Mouse (Mus musculus) forebrain, embryonic 14.5 days (tissue): ENCODE measurements at regions not wholly inside any gene's neighbourhood (a gene's known extent, or its start where the extent isn't known, plus 50 kb on each side); places are given as distances from the start of the nearest gene placed in this dataset.

Experiments
- ATAC-seq: fragments of 200-750 bp; cut with Nextera tagmentation; 2 replicates; pipeline ENCODE4 v1.8.0; 2017; ENCODE audit warnings: mild to moderate bottlenecking, moderate library complexity
- DNase-seq: peaks from one replicate; pipeline ENCODE4 v3.0.0-alpha.2; 2015; ENCODE audit warnings: low spot score
- H3K27ac ChIP-seq: fragments of 300-500 bp; sonication (generic); 2 replicates; pipeline ENCODE4 v1.5.1; 2014; ENCODE audit warnings: low read depth, mild to moderate bottlenecking, control low read depth, low read length, moderate library complexity
- H3K27me3 ChIP-seq: fragments of 300-500 bp; sonication (generic); replicated peaks from 2 replicates; pipeline ENCODE4 v1.6.1; 2014; ENCODE audit warnings: low read length, control low read depth, mixed read lengths; ENCODE audit not compliant: control insufficient read depth, insufficient read depth
- H3K36me3 ChIP-seq: fragments of 300-500 bp; sonication (generic); 2 replicates; pipeline ENCODE4 v1.6.1; 2014; ENCODE audit warnings: low read length, control low read depth; ENCODE audit not compliant: control insufficient read depth, insufficient read depth
- H3K4me1 ChIP-seq: fragments of 300-500 bp; sonication (generic); 2 replicates; pipeline ENCODE4 v1.6.1; 2014; ENCODE audit warnings: antibody characterized with exemption, low read length, control low read depth; ENCODE audit not compliant: control insufficient read depth, insufficient read depth
- H3K4me2 ChIP-seq: fragments of 300-500 bp; sonication (generic); 2 replicates; pipeline ENCODE4 v1.6.1; 2014; ENCODE audit warnings: mild to moderate bottlenecking, control low read depth, low read length
- H3K4me3 ChIP-seq: fragments of 300-500 bp; sonication (generic); 2 replicates; pipeline ENCODE4 v1.5.1; 2014; ENCODE audit warnings: low read depth, low read length, control low read depth
- H3K9ac ChIP-seq: fragments of 300-500 bp; sonication (generic); 2 replicates; pipeline ENCODE4 v1.6.1; 2014; ENCODE audit warnings: mild to moderate bottlenecking, low read length, control low read depth, moderate library complexity
- H3K9me3 ChIP-seq: fragments of 300-500 bp; sonication (generic); replicated peaks from 2 replicates; pipeline ENCODE4 v1.6.1; 2016; ENCODE audit warnings: low read length, control low read depth, mixed read lengths; ENCODE audit not compliant: control insufficient read depth
- WGBS: fragments of 180-500 bp; shearing (Covaris S2); extraction: QIAGEN DNeasy Blood & Tissue Kit; methylation state at CpG from one replicate; pipeline ENCODE4 v1.1.7; 2014; 5-methylcytosine and 5-hydroxymethylcytosine counted together

GRCm38 (mm10) chr2:79158450-79159055, 96.7 kb upstream of the Itga4 start:
- no peak overlapping the region for H3K27ac ChIP-seq
- peak; percentile 58; the same call in 1 of the 2 replicates for ATAC-seq
- peak; percentile 44 for DNase-seq
- H3K4me3 ChIP-seq: no peak overlapping the region
- 6% methylated on average over 3 of the region's 3 CpGs for WGBS
- H3K9me3 ChIP-seq: no peaks in the 10 kb centered on the region
- H3K27me3 ChIP-seq: no peaks in the 10 kb centered on the region
- H3K36me3 ChIP-seq: no peaks in the 10 kb centered on the region
- H3K4me1 ChIP-seq: no peaks in the 10 kb centered on the region
- H3K9ac ChIP-seq: no peak overlapping the region
- H3K4me2 ChIP-seq: no peak overlapping the region

- no peak for DNase-seq
- Histone ChIP-seq H3K4me3 (no peak overlapping the region), H3K36me3 (no peaks in the 10 kb centered on the region), H3K9ac (no peak overlapping the region), H3K4me1 (no peaks in the 10 kb centered on the region), H3K27ac (no peak overlapping the region), H3K27me3 (no peaks in the 10 kb centered on the region), H3K4me2 (no peak overlapping the region), H3K9me3 (no peaks in the 10 kb centered on the region)
- no peak for ATAC-seq
- WGBS: 72% methylated on average over 5 of the region's 5 CpGs
Observed at GRCm38 (mm10) chr2:79159336-79159735, 95.9 kb upstream of the Itga4 start.

- no peak overlapping the region for H3K4me3 ChIP-seq
- 43% methylated on average over 7 of the region's 7 CpGs for WGBS
- no peak overlapping the region for H3K4me2 ChIP-seq
- no peaks in the 10 kb centered on the region for H3K4me1 ChIP-seq
- no peak overlapping the region for H3K9ac ChIP-seq
- no peaks in the 10 kb centered on the region for H3K27me3 ChIP-seq
- DNase-seq (no peak), ATAC-seq (no peak)
- H3K9me3 ChIP-seq: no peaks in the 10 kb centered on the region
- H3K36me3 ChIP-seq: no peaks in the 10 kb centered on the region
- no peak overlapping the region for H3K27ac ChIP-seq
Observed at GRCm38 (mm10) chr2:79172967-79173919, 82.0 kb upstream of the Itga4 start.

GRCm38 (mm10) chr2:79174282-79174681, 80.9 kb upstream of the Itga4 start:
- Histone ChIP-seq H3K9ac (no peak overlapping the region), H3K4me1 (no peaks in the 10 kb centered on the region), H3K9me3 (no peaks in the 10 kb centered on the region), H3K4me3 (no peak overlapping the region), H3K4me2 (no peak overlapping the region), H3K27me3 (no peaks in the 10 kb centered on the region), H3K27ac (no peak overlapping the region), H3K36me3 (no peaks in the 10 kb centered on the region)
- no peak for DNase-seq
- ATAC-seq: no peak
- 36% methylated on average over 4 of the region's 4 CpGs for WGBS

GRCm38 (mm10) chr2:79180782-79181181, 74.4 kb upstream of the Itga4 start:
- H3K27ac ChIP-seq: no peak overlapping the region
- H3K9me3 ChIP-seq: no peaks in the 10 kb centered on the region
- no peak overlapping the region for H3K4me3 ChIP-seq
- DNase-seq (no peak), ATAC-seq (no peak)
- H3K4me1 ChIP-seq: peaks cover 16% of the 10 kb centered on the region
- no peak overlapping the region for H3K9ac ChIP-seq
- 55% methylated on average over 7 of the region's 7 CpGs for WGBS
- H3K4me2 ChIP-seq: no peak overlapping the region
- no peaks in the 10 kb centered on the region for H3K27me3 ChIP-seq
- no peaks in the 10 kb centered on the region for H3K36me3 ChIP-seq

GRCm38 (mm10) chr2:79183034-79183630, 72.1 kb upstream of the Itga4 start:
- H3K9me3 ChIP-seq: no peaks in the 10 kb centered on the region
- no peaks in the 10 kb centered on the region for H3K27me3 ChIP-seq
- ATAC-seq (no peak), DNase-seq (no peak)
- no peak overlapping the region for H3K4me3 ChIP-seq
- WGBS: 53% methylated on average over 7 of the region's 7 CpGs
- H3K4me2 ChIP-seq: no peak overlapping the region
- H3K27ac ChIP-seq: no peak overlapping the region
- peaks cover 24% of the 10 kb centered on the region for H3K4me1 ChIP-seq
- no peak overlapping the region for H3K9ac ChIP-seq
- no peaks in the 10 kb centered on the region for H3K36me3 ChIP-seq

- peak; percentile 81 for ATAC-seq
- Histone ChIP-seq H3K4me2 (no peak overlapping the region), H3K9ac (no peak overlapping the region)
Observed at GRCm38 (mm10) chr2:79185234-79186101, 69.8 kb upstream of the Itga4 start.

GRCm38 (mm10) chr2:79186878-79187277, 68.3 kb upstream of the Itga4 start:
- Histone ChIP-seq H3K9ac (no peak overlapping the region), H3K4me1 (peaks cover 27% of the 10 kb centered on the region), H3K27me3 (no peaks in the 10 kb centered on the region), H3K27ac (no peak overlapping the region), H3K9me3 (no peaks in the 10 kb centered on the region), H3K4me2 (no peak overlapping the region), H3K36me3 (no peaks in the 10 kb centered on the region), H3K4me3 (no peak overlapping the region)
- no peak for ATAC-seq
- WGBS: 63% methylated on average over 7 of the region's 7 CpGs
- DNase-seq: no peak

More at GRCm38 (mm10) chr2:79185234-79186101, 69.8 kb upstream of the Itga4 start:
- Histone ChIP-seq H3K4me1 (peaks cover 27% of the 10 kb centered on the region), H3K36me3 (no peaks in the 10 kb centered on the region), H3K4me3 (no peak overlapping the region), H3K27ac (peak overlapping the region; percentile 59), H3K27me3 (no peaks in the 10 kb centered on the region), H3K9me3 (no peaks in the 10 kb centered on the region)
- 26% methylated on average over 11 of the region's 11 CpGs for WGBS
- DNase-seq: peak; percentile 84
